Mouse (Mus musculus) kidney, postnatal 14 days (tissue): ENCODE data around the gene Brox.
A peak's percentile ranks its signal among the peaks of the same experiment; 100 is the strongest.

Experiments used
- DNase-seq: peaks from one replicate; pipeline ENCODE4 v3.0.0; 2022; ENCODE audit warnings: mixed read lengths

The Brox gene

DNA sequence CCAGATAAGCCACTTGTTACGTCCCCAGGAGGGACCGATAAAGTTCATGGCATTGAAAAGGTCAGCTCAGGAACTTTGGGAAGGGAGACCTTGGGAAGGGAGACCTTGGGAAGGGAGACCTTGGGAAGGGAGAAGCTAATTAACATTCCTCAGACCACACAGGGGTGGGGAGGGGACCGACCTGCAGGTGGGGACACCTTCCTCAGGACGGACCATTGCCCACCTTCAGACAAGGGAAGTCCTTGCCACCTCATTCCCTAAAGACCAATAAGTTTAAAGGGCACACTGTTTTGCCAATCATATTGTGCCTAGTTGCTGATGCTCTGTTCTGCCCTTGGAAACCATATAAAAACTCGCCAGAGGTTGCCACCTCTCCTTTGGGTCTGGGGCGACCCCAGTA, 29.4 kb downstream of the Brox start:
- no peak for DNase-seq

GRCm38 (mm10) chr1:183265921-183266467, 31.1 kb downstream of the Brox start:
- no peak for DNase-seq

DNA sequence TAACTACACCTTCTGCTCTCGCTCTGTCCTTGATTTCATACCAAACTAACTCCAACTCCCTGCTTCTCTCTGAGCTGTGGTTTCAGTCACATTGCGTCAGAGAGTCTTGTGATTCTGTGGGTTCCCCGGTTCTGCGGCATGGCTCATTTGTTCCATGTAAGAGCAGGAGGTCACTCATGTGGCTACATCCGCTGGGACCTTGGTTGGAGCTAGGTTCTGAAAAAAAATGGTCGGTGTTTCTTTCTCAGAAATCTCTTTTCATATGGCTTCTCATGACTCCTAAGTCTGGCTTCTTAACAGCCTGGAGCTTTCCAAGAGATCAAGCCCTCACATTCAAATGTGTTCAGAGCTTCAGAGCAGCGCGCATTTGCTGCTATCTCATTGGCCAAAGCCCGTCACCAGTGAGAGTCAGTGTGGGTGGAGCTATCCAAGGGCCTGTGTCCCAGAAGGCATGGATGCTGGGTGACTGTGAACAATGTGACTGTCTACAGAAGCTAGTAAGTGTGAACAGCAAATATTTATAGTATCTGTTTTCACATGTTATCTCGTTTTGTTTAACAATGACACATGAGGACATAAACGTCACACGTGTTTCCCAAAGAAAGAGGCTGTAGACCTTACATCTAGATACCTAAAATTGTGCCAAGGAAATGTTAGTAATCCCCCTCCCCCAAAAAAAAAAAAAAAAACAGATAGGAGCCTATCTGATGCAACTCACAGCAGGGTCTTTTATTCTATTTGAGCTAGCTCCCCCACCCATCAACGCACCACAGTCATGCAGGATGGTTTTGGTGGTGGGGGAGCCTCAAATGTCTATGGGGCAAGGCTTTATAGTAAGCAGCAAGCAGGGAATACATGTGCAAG, 32.7 kb downstream of the Brox start:
- DNase-seq = no peak

DNA sequence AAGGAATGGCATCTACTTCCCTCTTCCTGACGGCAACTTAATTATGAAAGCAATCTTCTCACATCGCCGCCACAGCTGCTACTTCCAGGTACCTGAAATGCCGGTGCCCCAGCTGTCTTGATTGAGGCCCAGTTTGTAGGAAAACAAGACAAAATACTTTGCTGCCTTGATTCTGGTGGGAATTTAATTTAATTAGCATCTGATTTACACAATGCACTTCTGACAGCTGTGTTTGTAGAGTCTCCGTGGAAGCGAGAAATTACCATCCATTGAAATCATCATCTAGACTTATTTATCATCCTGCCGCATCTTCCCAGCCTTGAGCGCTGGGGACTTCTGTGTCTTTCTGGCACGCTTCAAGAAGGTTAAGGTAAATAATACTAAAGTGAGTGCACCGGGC, 44.5 kb downstream of the Brox start:
- DNase-seq = no peak

- DNase-seq = no peak
These were observed 45.3 kb downstream of the Brox start for GRCm38 (mm10) chr1:183251818-183252217.

GRCm38 (mm10) chr1:183250612-183251011, 46.5 kb downstream of the Brox start:
- DNase-seq = no peak

DNA sequence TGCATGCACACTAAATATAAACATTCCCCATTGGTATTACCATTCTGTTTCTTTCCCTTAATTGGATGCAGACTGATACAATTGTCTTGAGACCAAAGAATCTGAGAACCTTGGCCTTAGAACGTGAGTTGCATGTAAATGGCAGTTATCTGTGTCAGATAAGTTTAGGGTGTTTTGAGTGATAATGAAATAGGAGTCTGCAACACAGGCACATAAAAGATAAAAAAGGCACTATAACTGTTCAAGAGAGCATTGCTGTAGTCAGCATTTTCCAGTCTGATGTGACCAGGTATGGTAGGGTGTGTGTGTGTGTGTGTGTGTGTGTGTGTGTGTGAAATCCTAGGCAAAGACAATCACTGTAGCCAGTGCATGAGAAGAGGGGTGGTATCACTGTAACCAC, 48.9 kb downstream of the Brox start:
- no peak for DNase-seq

DNA sequence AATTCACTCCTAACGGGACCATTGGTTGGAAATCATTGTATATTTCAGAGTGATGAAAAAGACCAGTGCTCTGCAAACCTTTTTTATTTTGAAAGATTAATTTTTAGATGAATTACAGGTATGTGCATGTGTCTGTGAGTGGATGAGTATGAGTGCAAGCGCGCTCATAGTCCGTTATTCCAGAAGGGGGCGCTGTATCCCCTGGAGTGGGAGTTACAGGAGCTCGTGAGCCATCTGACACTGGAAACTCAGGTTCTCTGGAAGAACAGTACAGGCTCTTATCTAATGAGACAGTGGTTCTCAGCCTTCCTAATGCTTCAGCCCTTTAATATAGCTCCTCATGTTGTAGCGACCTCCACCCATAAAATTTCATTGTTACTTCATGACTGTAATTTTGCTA, 53.8 kb downstream of the Brox start:
- no peak for DNase-seq

DNA sequence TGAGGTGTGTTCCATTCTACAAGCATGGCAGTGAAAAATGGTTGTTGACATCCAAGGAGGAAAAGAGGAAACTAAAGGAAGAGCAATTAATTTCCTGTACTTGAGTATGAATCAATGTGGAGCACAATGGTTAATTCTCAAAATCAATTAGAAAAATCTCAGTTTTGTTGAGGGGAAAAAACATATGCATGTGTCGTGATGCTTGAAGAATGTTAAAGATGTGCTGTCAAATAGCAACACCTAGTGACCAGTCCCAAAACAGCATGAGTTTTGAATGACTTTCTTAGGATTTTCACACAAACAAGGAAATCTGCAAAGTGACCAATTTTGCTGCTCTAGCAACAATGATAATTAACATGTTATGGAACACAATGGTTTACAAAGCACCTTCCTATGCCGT, 59.2 kb downstream of the Brox start:
- DNase-seq = peak; percentile 30

GRCm38 (mm10) chr1:183236460-183236859, 60.6 kb downstream of the Brox start:
- DNase-seq = no peak

GRCm38 (mm10) chr1:183233679-183234174, 63.3 kb downstream of the Brox start:
- DNase-seq = no peak

GRCm38 (mm10) chr1:183232985-183233678, 63.9 kb downstream of the Brox start:
- no peak for DNase-seq

DNA sequence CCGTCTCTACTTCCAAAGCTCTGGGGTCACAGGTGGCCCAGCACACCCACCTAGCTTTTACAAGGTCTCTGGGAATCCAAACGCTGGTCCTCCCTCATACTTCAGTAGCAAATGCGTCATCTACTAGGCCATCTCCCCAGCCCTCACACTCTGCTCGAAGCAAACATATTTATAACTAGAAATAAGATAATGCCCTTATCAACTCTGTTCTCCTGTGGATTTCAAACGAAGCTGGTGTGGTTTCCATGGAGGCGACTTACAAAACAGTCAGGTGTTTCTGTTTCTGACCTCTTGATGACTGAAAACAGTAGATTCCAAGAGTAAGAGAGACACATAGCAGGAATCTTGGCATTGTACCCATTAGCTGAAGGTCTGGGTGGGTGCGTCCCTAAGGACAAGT, 69.6 kb downstream of the Brox start:
- no peak for DNase-seq
